Mouse (Mus musculus) activated CD4-positive, CD25-positive, alpha-beta regulatory T cell, adult 9 weeks (primary cell): ENCODE measurements around the gene AI593442. TPM values are rescaled to one million over a fixed set of nuclear protein-coding genes. Genes with fewer than 3 reads are reported as not detected.

Experiments used
- polyA plus RNA-seq: library from polyadenylated mRNA; unstranded; fragments of 100-300 nt; shearing (Covaris generic); gene quantifications from one replicate; pipeline ENCODE4 v1.2.1, GENCODE M21; 2017

The AI593442 gene
- 0.05 TPM for polyA plus RNA-seq

GRCm38 (mm10) chr9:52679362-52679947, at the start of gene AI593442:
Gene AI593442, minus strand, starts transcription at chr9:52679780.

